Mouse (Mus musculus): ENCODE results near the gene Slc25a25. TPM values are rescaled to one million over a fixed set of nuclear protein-coding genes. Genes with fewer than 3 reads are reported as not detected.

Gene Slc25a25
- total and polyA plus RNA-seq, 3 experiments, result 6.6 to 10.0 (median 9.8) TPM

- H3K4me1 ChIP-seq (ENCODE audit: control insufficient read depth in 1 of 2, insufficient read depth in 2 of 2), result peaks cover 0 to 4% of the 10 kb centered on the region in 2 experiments; a peak in 1 of 4 replicates
- in situ Hi-C loops (cut with MboI; ENCODE audit: low pct_ligation_motif_present, low pct_unique_long_range_greater_than_20kb, low sequenced_read_pairs) (no loop called here), dilution Hi-C loops (cut with MboI; ENCODE audit: extremely low pct_ligation_motif_present, extremely low pct_unique_long_range_greater_than_20kb, low sequenced_read_pairs) (no loop called here)
- H3K9me3 ChIP-seq (replicated peaks; ENCODE audit: low read length), result peaks cover 6% of the 10 kb centered on the region
- no peaks in the 10 kb centered on the region for H3K27me3 ChIP-seq (replicated peaks)
- DNase-seq (ENCODE audit: extremely low read depth), result no peak
- no peak overlapping the region for H3K9ac ChIP-seq (ENCODE audit: insufficient read depth, low read depth)
- H3K4me2 ChIP-seq (ENCODE audit: insufficient read depth, low read depth, poor library complexity, severe bottlenecking), result no peak overlapping the region
- H3K36me3 ChIP-seq (replicated peaks in 1 of 2; ENCODE audit: control insufficient read depth in 1 of 2, insufficient read depth in 1 of 2, low read length in 1 of 2), result no peaks in the 10 kb centered on the region
- no peaks in the 10 kb centered on the region for H3K79me2 ChIP-seq (replicated peaks; ENCODE audit: control insufficient read depth, extremely low read depth, insufficient read depth, poor library complexity, severe bottlenecking)
- no peak overlapping the region for H3K4me3 ChIP-seq (replicated peaks in 1 of 3; ENCODE audit: low read depth in 2 of 3, low read length in 2 of 3, poor library complexity in 1 of 3)
- no peak for TF ChIP-seq SIN3A (IDR thresholded peaks at IDR 0.05; ENCODE audit: low read length)
- TF ChIP-seq JUND (conservative IDR thresholded peaks at IDR 0.05; ENCODE audit: low read depth, low read length), result no peak
- no peak for TF ChIP-seq SMC3 (IDR thresholded peaks at IDR 0.05; ENCODE audit: low read depth, low read length)
- TF ChIP-seq KAT2A (IDR thresholded peaks at IDR 0.05; ENCODE audit: insufficient replicate concordance, low read length), result no peak
- TF ChIP-seq IRF4 (IDR thresholded peaks at IDR 0.05; ENCODE audit: low read depth, low read length), result no peak
- no peak for TF ChIP-seq MAFK (IDR thresholded peaks at IDR 0.05; ENCODE audit: insufficient replicate concordance, low read length)
- no peak for TF ChIP-seq ETS1 (conservative IDR thresholded peaks at IDR 0.05; ENCODE audit: low read depth, low read length)
- TF ChIP-seq ZMIZ1 (IDR thresholded peaks at IDR 0.05; ENCODE audit: low read depth, low read length), result no peak
- no peak for TF ChIP-seq GABPA (IDR thresholded peaks at IDR 0.05; ENCODE audit: insufficient replicate concordance, low read depth, low read length)
- TF ChIP-seq RAD21 (IDR thresholded peaks at IDR 0.05; ENCODE audit: low read depth, low read length), result no peak
- TF ChIP-seq NRF1 (IDR thresholded peaks at IDR 0.05; ENCODE audit: low read depth, low read length), result no peak
- TF ChIP-seq HCFC1 (IDR thresholded peaks at IDR 0.05; ENCODE audit: low read depth, low read length), result no peak
- no peak overlapping the region for H3K27ac ChIP-seq (ENCODE audit: insufficient read depth, low read depth)
These were observed 19.9 kb upstream of the Slc25a25 start for GRCm38 (mm10) chr2:32471001-32471680.

GRCm38 (mm10) chr2:32464212-32464891, 13.1 kb upstream of the Slc25a25 start:
- dilution Hi-C loops (cut with MboI; ENCODE audit: extremely low pct_ligation_motif_present, extremely low pct_unique_long_range_greater_than_20kb, low sequenced_read_pairs) (no loop called here), in situ Hi-C loops (cut with MboI; ENCODE audit: low pct_ligation_motif_present, low pct_unique_long_range_greater_than_20kb, low sequenced_read_pairs) (no loop called here)
- no peak overlapping the region for H3K27ac ChIP-seq (ENCODE audit: insufficient read depth, low read depth)
- no peaks in the 10 kb centered on the region for H3K9me3 ChIP-seq (replicated peaks; ENCODE audit: low read length)
- TF ChIP-seq JUND (conservative IDR thresholded peaks at IDR 0.05; ENCODE audit: low read depth, low read length) (no peak), SIN3A (IDR thresholded peaks at IDR 0.05; ENCODE audit: low read length) (no peak), GABPA (IDR thresholded peaks at IDR 0.05; ENCODE audit: insufficient replicate concordance, low read depth, low read length) (no peak), POLR2AphosphoS2 (IDR thresholded peaks at IDR 0.05; ENCODE audit: low read depth, low read length) (no peak), ZMIZ1 (IDR thresholded peaks at IDR 0.05; ENCODE audit: low read depth, low read length) (no peak), MYC (IDR thresholded peaks at IDR 0.05; ENCODE audit: low read depth, low read length) (no peak), KAT2A (IDR thresholded peaks at IDR 0.05; ENCODE audit: insufficient replicate concordance, low read length) (no peak), USF1 (IDR thresholded peaks at IDR 0.05; ENCODE audit: low read depth, low read length) (no peak)
- H3K27me3 ChIP-seq (replicated peaks), result no peaks in the 10 kb centered on the region
- H3K36me3 ChIP-seq (replicated peaks in 1 of 2; ENCODE audit: control insufficient read depth in 1 of 2, insufficient read depth in 1 of 2, low read length in 1 of 2), result no peaks in the 10 kb centered on the region
- H3K9ac ChIP-seq (ENCODE audit: insufficient read depth, low read depth), result no peak overlapping the region
- H3K4me2 ChIP-seq (ENCODE audit: insufficient read depth, low read depth, poor library complexity, severe bottlenecking), result no peak overlapping the region
- H3K4me3 ChIP-seq (replicated peaks in 1 of 3; ENCODE audit: low read depth in 2 of 3, low read length in 2 of 3, poor library complexity in 1 of 3), result no peak overlapping the region
- DNase-seq (ENCODE audit: extremely low read depth), result no peak
- peaks cover 0 to 5% of the 10 kb centered on the region in 2 experiments; a peak in 1 of 4 replicates for H3K4me1 ChIP-seq (ENCODE audit: control insufficient read depth in 1 of 2, insufficient read depth in 2 of 2)
- no peaks in the 10 kb centered on the region for H3K79me2 ChIP-seq (replicated peaks; ENCODE audit: control insufficient read depth, extremely low read depth, insufficient read depth, poor library complexity, severe bottlenecking)
